Mouse (Mus musculus): ENCODE measurements at regions not wholly inside any gene's neighbourhood (a gene's known extent, or its start where the extent isn't known, plus 50 kb on each side); places are given as distances from the start of the nearest gene placed in this dataset.
A peak's percentile ranks its signal among the peaks of the same experiment; 100 is the strongest.

- no peak for ATAC-seq (ENCODE audit: insufficient number of reproducible peaks, low FRiP score, low TSS enrichment, low read depth)
- no peak overlapping the region for H3K9ac ChIP-seq
- no peak overlapping the region for H3K4me3 ChIP-seq (replicated peaks)
- H3K27me3 ChIP-seq: no peaks in the 10 kb centered on the region
- H3K36me3 ChIP-seq: no peaks in the 10 kb centered on the region
- no peaks in the 10 kb centered on the region for H3K9me3 ChIP-seq (replicated peaks)
- H3K4me1 ChIP-seq: no peaks in the 10 kb centered on the region
- H3K27ac ChIP-seq (replicated peaks): no peak overlapping the region
- 86% methylated on average over 5 of the region's 5 CpGs for WGBS
- H3K4me2 ChIP-seq (replicated peaks): no peak overlapping the region
Measured at GRCm38 (mm10) chr8:115968121-115968520, 260.5 kb upstream of the Maf start.

GRCm38 (mm10) chr8:115965981-115966380 lies 258.4 kb upstream of the Maf start:
- Histone ChIP-seq H3K9me3 (replicated peaks) (no peaks in the 10 kb centered on the region), H3K4me2 (replicated peaks) (no peak overlapping the region), H3K27me3 (no peaks in the 10 kb centered on the region), H3K9ac (no peak overlapping the region), H3K36me3 (no peaks in the 10 kb centered on the region), H3K27ac (replicated peaks) (no peak overlapping the region), H3K4me1 (no peaks in the 10 kb centered on the region), H3K4me3 (replicated peaks) (no peak overlapping the region)
- ATAC-seq (ENCODE audit: insufficient number of reproducible peaks, low FRiP score, low TSS enrichment, low read depth): no peak
- 82% methylated on average over 7 of the region's 7 CpGs for WGBS

- Histone ChIP-seq H3K27me3 (no peaks in the 10 kb centered on the region), H3K4me1 (no peaks in the 10 kb centered on the region), H3K9me3 (replicated peaks) (no peaks in the 10 kb centered on the region), H3K36me3 (no peaks in the 10 kb centered on the region), H3K27ac (replicated peaks) (no peak overlapping the region), H3K4me2 (replicated peaks) (no peak overlapping the region), H3K4me3 (replicated peaks) (no peak overlapping the region), H3K9ac (no peak overlapping the region)
- no peak for ATAC-seq (ENCODE audit: insufficient number of reproducible peaks, low FRiP score, low TSS enrichment, low read depth)
- 89% methylated on average over 5 of the region's 5 CpGs for WGBS
Measured at GRCm38 (mm10) chr8:115955371-115955770, 247.8 kb upstream of the Maf start.

GRCm38 (mm10) chr8:115953783-115954470 lies 246.3 kb upstream of the Maf start:
- Histone ChIP-seq H3K4me3 (replicated peaks) (no peak overlapping the region), H3K4me2 (replicated peaks) (no peak overlapping the region), H3K27ac (replicated peaks) (no peak overlapping the region), H3K4me1 (no peaks in the 10 kb centered on the region), H3K36me3 (no peaks in the 10 kb centered on the region), H3K27me3 (no peaks in the 10 kb centered on the region), H3K9ac (no peak overlapping the region), H3K9me3 (replicated peaks) (no peaks in the 10 kb centered on the region)
- WGBS: 82% methylated on average over 7 of the region's 7 CpGs
- no peak for ATAC-seq (ENCODE audit: insufficient number of reproducible peaks, low FRiP score, low TSS enrichment, low read depth)

GRCm38 (mm10) chr8:115952496-115952895 lies 244.9 kb upstream of the Maf start:
- H3K27ac ChIP-seq (replicated peaks): no peak overlapping the region
- WGBS: 77% methylated on average over 1 of the region's 1 CpGs
- no peaks in the 10 kb centered on the region for H3K27me3 ChIP-seq
- H3K36me3 ChIP-seq: no peaks in the 10 kb centered on the region
- ATAC-seq (ENCODE audit: insufficient number of reproducible peaks, low FRiP score, low TSS enrichment, low read depth): no peak
- H3K4me3 ChIP-seq (replicated peaks): no peak overlapping the region
- no peak overlapping the region for H3K4me2 ChIP-seq (replicated peaks)
- H3K9me3 ChIP-seq (replicated peaks): no peaks in the 10 kb centered on the region
- no peak overlapping the region for H3K9ac ChIP-seq
- H3K4me1 ChIP-seq: no peaks in the 10 kb centered on the region

GRCm38 (mm10) chr8:115948916-115949315 lies 241.3 kb upstream of the Maf start:
- Histone ChIP-seq H3K4me3 (replicated peaks) (no peak overlapping the region), H3K9ac (no peak overlapping the region), H3K4me1 (peaks cover 4% of the 10 kb centered on the region; the same call in 1 of the 2 replicates), H3K36me3 (no peaks in the 10 kb centered on the region), H3K9me3 (replicated peaks) (no peaks in the 10 kb centered on the region), H3K27ac (replicated peaks) (no peak overlapping the region), H3K4me2 (replicated peaks) (no peak overlapping the region), H3K27me3 (no peaks in the 10 kb centered on the region)
- 79% methylated on average over 2 of the region's 2 CpGs for WGBS
- no peak for ATAC-seq (ENCODE audit: insufficient number of reproducible peaks, low FRiP score, low TSS enrichment, low read depth)

- Histone ChIP-seq H3K9me3 (replicated peaks) (no peaks in the 10 kb centered on the region), H3K9ac (no peak overlapping the region), H3K36me3 (no peaks in the 10 kb centered on the region), H3K27ac (replicated peaks) (no peak overlapping the region), H3K4me2 (replicated peaks) (no peak overlapping the region), H3K4me1 (peaks cover 11% of the 10 kb centered on the region), H3K4me3 (replicated peaks) (no peak overlapping the region), H3K27me3 (no peaks in the 10 kb centered on the region)
- ATAC-seq (ENCODE audit: insufficient number of reproducible peaks, low FRiP score, low TSS enrichment, low read depth): no peak
- WGBS: 81% methylated on average over 2 of the region's 2 CpGs
Measured at GRCm38 (mm10) chr8:115948036-115948435, 240.4 kb upstream of the Maf start.

GRCm38 (mm10) chr8:115942731-115943509 lies 235.3 kb upstream of the Maf start:
- WGBS: 14% methylated on average over 16 of the region's 16 CpGs
- H3K9ac ChIP-seq: no peak overlapping the region
- peak overlapping the region; percentile 35 for H3K27ac ChIP-seq (replicated peaks)
- peak; percentile 86 for ATAC-seq (ENCODE audit: insufficient number of reproducible peaks, low FRiP score, low TSS enrichment, low read depth)
- no peaks in the 10 kb centered on the region for H3K9me3 ChIP-seq (replicated peaks)
- no peaks in the 10 kb centered on the region for H3K27me3 ChIP-seq
- 0 out of 2 replicates have a peak overlapping the region, but pooled peaks have one; percentile 8 for H3K4me3 ChIP-seq (replicated peaks)
- no peaks in the 10 kb centered on the region for H3K36me3 ChIP-seq
- peaks cover 15% of the 10 kb centered on the region for H3K4me1 ChIP-seq
- peak overlapping the region; percentile 32 for H3K4me2 ChIP-seq (replicated peaks)

GRCm38 (mm10) chr8:115929472-115930210 lies 222.0 kb upstream of the Maf start:
- Histone ChIP-seq H3K27me3 (no peaks in the 10 kb centered on the region), H3K27ac (replicated peaks) (0 out of 2 replicates have a peak overlapping the region, but pooled peaks have one; percentile 48), H3K9ac (no peak overlapping the region), H3K4me3 (replicated peaks) (no peak overlapping the region), H3K36me3 (no peaks in the 10 kb centered on the region), H3K9me3 (replicated peaks) (no peaks in the 10 kb centered on the region), H3K4me1 (peaks cover 15% of the 10 kb centered on the region; the same call in 1 of the 2 replicates), H3K4me2 (replicated peaks) (no peak overlapping the region)
- 42% methylated on average over 8 of the region's 8 CpGs for WGBS
- peak; percentile 72; the same call in 1 of the 2 replicates for ATAC-seq (ENCODE audit: insufficient number of reproducible peaks, low FRiP score, low TSS enrichment, low read depth)

GRCm38 (mm10) chr8:115921889-115922288 lies 214.3 kb upstream of the Maf start:
- H3K27me3 ChIP-seq: no peaks in the 10 kb centered on the region
- H3K36me3 ChIP-seq: no peaks in the 10 kb centered on the region
- H3K4me3 ChIP-seq (replicated peaks): no peak overlapping the region
- no peaks in the 10 kb centered on the region for H3K9me3 ChIP-seq (replicated peaks)
- H3K9ac ChIP-seq: no peak overlapping the region
- 58% methylated on average over 6 of the region's 6 CpGs for WGBS
- ATAC-seq (ENCODE audit: insufficient number of reproducible peaks, low FRiP score, low TSS enrichment, low read depth): no peak
- H3K27ac ChIP-seq (replicated peaks): no peak overlapping the region
- no peak overlapping the region for H3K4me2 ChIP-seq (replicated peaks)
- peaks cover 9% of the 10 kb centered on the region; the same call in 1 of the 2 replicates for H3K4me1 ChIP-seq

- no peak overlapping the region for H3K4me3 ChIP-seq (replicated peaks)
- no peaks in the 10 kb centered on the region for H3K4me1 ChIP-seq
- H3K27ac ChIP-seq (replicated peaks): no peak overlapping the region
- H3K9me3 ChIP-seq (replicated peaks): no peaks in the 10 kb centered on the region
- no peak for ATAC-seq (ENCODE audit: insufficient number of reproducible peaks, low FRiP score, low TSS enrichment, low read depth)
- H3K9ac ChIP-seq: no peak overlapping the region
- WGBS: 73% methylated on average over 5 of the region's 5 CpGs
- H3K4me2 ChIP-seq (replicated peaks): no peak overlapping the region
- H3K27me3 ChIP-seq: no peaks in the 10 kb centered on the region
- H3K36me3 ChIP-seq: no peaks in the 10 kb centered on the region
Measured at GRCm38 (mm10) chr8:115906650-115907049, 199.1 kb upstream of the Maf start.
